Mouse (Mus musculus) lung, postnatal 0 days (tissue): ENCODE data around the gene Cdkl1.

ENCODE experiments used
- CTCF ChIP-seq: IDR thresholded peaks from 2 replicates; pipeline ENCODE4 v1.5.1; 2016; ENCODE audit warnings: antibody characterized with exemption, mild to moderate bottlenecking
- EP300 ChIP-seq: IDR thresholded peaks from 2 replicates; pipeline ENCODE4 v1.6.1; 2016; ENCODE audit warnings: antibody characterized with exemption, mild to moderate bottlenecking, control low read depth

GRCm38 (mm10) chr12:69807399-69807985 lies 16.4 kb upstream of the Cdkl1 start:
- TF ChIP-seq CTCF, result no peak
- no peak for TF ChIP-seq EP300
